Mouse (Mus musculus): Measurements from ENCODE around the gene Ccnl2. TPM values are rescaled to one million over a fixed set of nuclear protein-coding genes. Genes with fewer than 3 reads are reported as not detected.
A peak's percentile ranks its signal among the peaks of the same experiment; 100 is the strongest.

Ccnl2 gene
- total RNA-seq, 1 experiment = 103 TPM

DNA sequence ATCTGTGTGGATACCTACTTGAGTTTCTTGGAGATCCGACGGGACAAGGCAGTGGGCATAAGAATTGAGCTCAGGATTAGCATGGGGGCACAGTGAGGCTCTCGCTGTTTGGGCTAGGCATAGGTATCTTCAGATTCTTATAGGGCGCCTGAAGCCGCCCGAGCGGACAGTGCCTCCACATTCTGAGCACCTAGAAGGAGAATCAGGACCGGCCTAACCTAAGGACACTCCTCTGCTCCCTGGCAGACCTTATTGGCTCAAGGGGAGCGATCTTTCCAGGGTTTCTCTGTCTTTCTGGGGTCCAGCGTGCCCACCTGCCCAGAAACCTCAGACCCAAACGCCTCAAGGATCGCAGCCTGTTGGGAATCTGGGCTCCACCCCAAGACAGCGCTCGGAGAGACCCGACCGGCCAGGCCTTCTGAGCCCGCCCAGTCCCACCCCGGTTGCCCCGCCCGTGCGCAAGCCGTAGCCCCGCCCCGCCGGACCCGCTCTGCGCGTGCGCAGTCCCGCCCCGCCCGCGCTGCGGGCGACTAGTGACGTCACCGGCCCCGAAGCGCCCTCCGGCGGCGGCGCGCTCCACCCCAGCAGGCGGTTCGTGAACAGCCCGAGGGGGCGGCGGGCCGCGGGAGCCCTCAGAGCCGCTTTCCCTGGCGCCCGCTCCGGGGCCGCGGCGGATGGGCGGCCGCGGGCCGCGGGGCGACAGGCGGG is 34.7 kb downstream of the Ccnl2 start, which contains the start of gene Dvl1:
Gene Dvl1 (plus strand): TSS at position 532 of the 708 bp plus-strand sequence.
- peak within 1 kb of the TSS; percentile 87 for H3K9ac ChIP-seq (ENCODE audit: insufficient read depth, low read depth, low read length, poor library complexity, severe bottlenecking)
- in situ Hi-C loops (cut with MboI; ENCODE audit: low sequenced_read_pairs in 2 of 2, unreplicated experiment in 2 of 2) = no loop called here
- H3K9me3 ChIP-seq (ENCODE audit: control insufficient read depth, insufficient read depth, low read depth, low read length) = no peaks in the 10 kb centered on the region
- TF ChIP-seq HCFC1 (IDR thresholded peaks at IDR 0.05; ENCODE audit: borderline replicate concordance, insufficient read depth, low read length) = no peak
- TF ChIP-seq ZNF384 (IDR thresholded peaks at IDR 0.05; ENCODE audit: low read depth, low read length) = no peak
- TF ChIP-seq MAFK (IDR thresholded peaks at IDR 0.05; ENCODE audit: insufficient read depth, low read depth, low read length) = no peak
- no peak for TF ChIP-seq CHD2 (IDR thresholded peaks at IDR 0.05; ENCODE audit: low read depth, low read length)
- TF ChIP-seq ZC3H11A (IDR thresholded peaks at IDR 0.05; ENCODE audit: borderline replicate concordance, low read depth, low read length) = no peak
- peak within 1 kb of the TSS; percentile 74 to 96 for H3K4me3 ChIP-seq (ENCODE audit: insufficient read depth in 1 of 2, low read depth in 1 of 2, low read length in 2 of 2, poor library complexity in 1 of 2, severe bottlenecking in 1 of 2)
- H3K27ac ChIP-seq (ENCODE audit: insufficient read depth, low read depth, low read length, poor library complexity, severe bottlenecking) = no peak within 1 kb of the TSS
- peaks cover 5 to 9% of the 10 kb centered on the region in 2 experiments; a peak in 3 of 4 replicates for H3K4me1 ChIP-seq (ENCODE audit: control insufficient read depth in 2 of 2, insufficient read depth in 2 of 2, low read length in 2 of 2, poor library complexity in 1 of 2)
- no peaks in the 10 kb centered on the region for H3K36me3 ChIP-seq (ENCODE audit: control insufficient read depth, insufficient read depth, low read length, poor library complexity, severe bottlenecking)
- peak; percentile 66 for DNase-seq (ENCODE audit: low read depth, low spot score)

DNA sequence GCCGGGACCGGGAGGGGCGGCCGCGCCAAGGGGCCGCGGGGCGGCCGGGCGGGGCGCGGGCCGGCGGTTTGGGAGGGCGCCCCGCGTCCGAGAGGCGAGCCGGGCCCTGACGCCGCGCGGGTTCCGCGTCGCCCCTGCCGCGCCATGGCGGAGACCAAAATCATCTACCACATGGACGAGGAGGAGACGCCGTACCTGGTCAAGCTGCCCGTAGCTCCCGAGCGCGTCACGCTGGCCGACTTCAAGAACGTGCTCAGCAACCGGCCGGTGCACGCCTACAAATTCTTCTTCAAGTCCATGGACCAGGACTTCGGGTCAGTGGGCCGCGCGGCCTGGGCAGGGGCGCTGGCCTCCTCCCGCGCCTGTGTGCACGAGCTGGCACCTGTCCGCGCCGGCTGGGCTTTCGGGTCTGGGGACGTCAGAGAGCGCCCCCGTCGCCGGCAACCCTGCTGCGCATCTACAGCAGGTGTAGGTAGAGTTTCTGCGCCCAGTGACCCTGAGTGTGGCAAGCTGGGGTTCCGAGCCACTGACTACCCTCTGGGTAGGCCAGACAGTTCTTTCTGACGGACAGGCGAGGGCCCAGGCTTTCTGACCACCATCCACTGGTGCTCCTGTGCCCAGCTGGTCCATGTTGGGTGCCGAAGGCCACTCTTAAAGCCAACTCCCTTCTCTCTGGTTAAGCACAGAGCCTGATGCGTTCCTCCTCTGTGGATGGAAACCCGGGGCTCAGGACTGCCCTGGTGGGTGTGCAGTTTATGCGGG is 35.5 kb downstream of the Ccnl2 start:
- Histone ChIP-seq H3K4me1 (ENCODE audit: control insufficient read depth in 2 of 2, insufficient read depth in 2 of 2, low read length in 2 of 2, poor library complexity in 1 of 2) (peaks cover 5 to 9% of the 10 kb centered on the region in 2 experiments; a peak in 3 of 4 replicates), H3K4me3 (ENCODE audit: insufficient read depth in 1 of 2, low read depth in 1 of 2, low read length in 2 of 2, poor library complexity in 1 of 2, severe bottlenecking in 1 of 2) (peak overlapping the region; percentile 74 to 96), H3K27ac (ENCODE audit: insufficient read depth, low read depth, low read length, poor library complexity, severe bottlenecking) (no peak overlapping the region), H3K36me3 (ENCODE audit: control insufficient read depth, insufficient read depth, low read length, poor library complexity, severe bottlenecking) (no peaks in the 10 kb centered on the region), H3K9ac (ENCODE audit: insufficient read depth, low read depth, low read length, poor library complexity, severe bottlenecking) (peak overlapping the region; percentile 87), H3K9me3 (ENCODE audit: control insufficient read depth, insufficient read depth, low read depth, low read length) (no peaks in the 10 kb centered on the region)
- in situ Hi-C loops (cut with MboI; ENCODE audit: low sequenced_read_pairs in 2 of 2, unreplicated experiment in 2 of 2) = no loop called here
- no peak for DNase-seq (ENCODE audit: low read depth, low spot score)
- TF ChIP-seq HCFC1 (IDR thresholded peaks at IDR 0.05; ENCODE audit: borderline replicate concordance, insufficient read depth, low read length) = no peak
- no peak for TF ChIP-seq ZC3H11A (IDR thresholded peaks at IDR 0.05; ENCODE audit: borderline replicate concordance, low read depth, low read length)
- TF ChIP-seq MAFK (IDR thresholded peaks at IDR 0.05; ENCODE audit: insufficient read depth, low read depth, low read length) = no peak

DNA sequence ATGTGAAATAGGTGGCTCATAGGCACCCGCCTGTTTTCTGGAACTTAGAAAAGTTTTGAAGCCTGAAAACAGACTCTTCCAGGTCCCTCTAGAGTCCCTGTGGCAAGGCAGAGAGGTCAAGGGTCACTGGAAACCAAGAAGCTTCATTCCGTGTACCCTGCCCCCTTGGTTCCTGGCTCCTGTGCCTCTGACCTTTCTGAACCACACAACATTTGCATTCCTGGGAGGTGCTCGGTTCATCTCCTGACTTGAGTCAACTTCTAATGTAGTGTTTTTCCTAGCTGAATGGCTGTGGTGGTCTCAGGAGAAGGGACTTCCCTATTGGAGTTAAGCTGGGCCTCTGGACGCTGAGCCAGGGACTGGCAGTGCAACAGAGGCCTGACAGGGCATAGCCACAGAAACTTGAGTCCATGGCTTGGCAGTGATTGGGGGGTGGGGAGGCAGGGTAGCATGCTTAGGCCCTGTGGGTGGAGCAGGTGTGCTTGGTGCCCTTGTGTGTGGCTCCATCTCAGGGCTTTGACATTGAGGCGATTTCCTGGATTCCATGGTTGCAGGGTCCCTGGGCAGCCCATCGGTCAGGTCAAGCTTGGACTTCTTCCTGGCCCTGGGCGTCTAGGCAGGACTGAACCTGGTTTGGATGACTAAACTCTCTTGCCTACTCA is 36.3 kb downstream of the Ccnl2 start:
- DNase-seq (ENCODE audit: low read depth, low spot score) = no peak
- H3K27ac ChIP-seq (ENCODE audit: insufficient read depth, low read depth, low read length, poor library complexity, severe bottlenecking) = no peak overlapping the region
- in situ Hi-C loops (cut with MboI; ENCODE audit: low sequenced_read_pairs in 2 of 2, unreplicated experiment in 2 of 2) = no loop called here

DNA sequence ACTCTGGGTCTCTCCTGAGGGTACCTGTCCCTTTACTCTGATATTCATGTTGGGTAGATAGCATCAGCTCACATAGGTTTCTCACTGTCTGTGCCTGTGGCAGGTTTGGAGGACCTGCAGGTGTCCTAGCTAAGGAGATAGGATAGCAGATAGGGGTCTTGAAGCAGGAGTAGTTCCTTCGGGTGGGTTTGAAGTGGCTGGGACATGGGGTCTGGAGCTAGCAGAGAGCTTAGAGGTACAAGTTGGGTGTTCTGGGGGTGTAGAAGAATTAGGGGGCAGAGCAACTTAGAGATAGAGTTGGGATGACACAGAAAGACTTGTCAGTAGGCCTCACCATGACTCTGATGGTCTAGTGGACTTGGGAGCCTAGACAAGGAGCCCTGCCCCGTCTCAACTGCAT is 37.1 kb downstream of the Ccnl2 start:
- Histone ChIP-seq H3K36me3 (ENCODE audit: control insufficient read depth, insufficient read depth, low read length, poor library complexity, severe bottlenecking) (no peaks in the 10 kb centered on the region), H3K4me3 (ENCODE audit: insufficient read depth in 1 of 2, low read depth in 1 of 2, low read length in 2 of 2, poor library complexity in 1 of 2, severe bottlenecking in 1 of 2) (no peak overlapping the region), H3K9ac (ENCODE audit: insufficient read depth, low read depth, low read length, poor library complexity, severe bottlenecking) (no peak overlapping the region), H3K4me1 (ENCODE audit: control insufficient read depth in 2 of 2, insufficient read depth in 2 of 2, low read length in 2 of 2, poor library complexity in 1 of 2) (peaks cover 5 to 9% of the 10 kb centered on the region in 2 experiments; a peak in 3 of 4 replicates), H3K9me3 (ENCODE audit: control insufficient read depth, insufficient read depth, low read depth, low read length) (no peaks in the 10 kb centered on the region), H3K27ac (ENCODE audit: insufficient read depth, low read depth, low read length, poor library complexity, severe bottlenecking) (no peak overlapping the region)
- TF ChIP-seq ZNF384 (IDR thresholded peaks at IDR 0.05; ENCODE audit: low read depth, low read length) (no peak), MAFK (IDR thresholded peaks at IDR 0.05; ENCODE audit: insufficient read depth, low read depth, low read length) (no peak), CHD2 (IDR thresholded peaks at IDR 0.05; ENCODE audit: low read depth, low read length) (no peak), ZC3H11A (IDR thresholded peaks at IDR 0.05; ENCODE audit: borderline replicate concordance, low read depth, low read length) (no peak), HCFC1 (IDR thresholded peaks at IDR 0.05; ENCODE audit: borderline replicate concordance, insufficient read depth, low read length) (no peak)
- in situ Hi-C loops (cut with MboI; ENCODE audit: low sequenced_read_pairs in 2 of 2, unreplicated experiment in 2 of 2) = no loop called here
- DNase-seq (ENCODE audit: low read depth, low spot score) = no peak

More for the DNA sequence above, 36.3 kb downstream of the Ccnl2 start:
- Histone ChIP-seq H3K9ac (ENCODE audit: insufficient read depth, low read depth, low read length, poor library complexity, severe bottlenecking) (no peak overlapping the region), H3K4me1 (ENCODE audit: control insufficient read depth in 2 of 2, insufficient read depth in 2 of 2, low read length in 2 of 2, poor library complexity in 1 of 2) (peaks cover 5 to 9% of the 10 kb centered on the region in 2 experiments; a peak in 3 of 4 replicates), H3K4me3 (ENCODE audit: insufficient read depth in 1 of 2, low read depth in 1 of 2, low read length in 2 of 2, poor library complexity in 1 of 2, severe bottlenecking in 1 of 2) (peak overlapping the region; percentile 74 to 96; a peak in 3 of 4 replicates), H3K9me3 (ENCODE audit: control insufficient read depth, insufficient read depth, low read depth, low read length) (no peaks in the 10 kb centered on the region), H3K36me3 (ENCODE audit: control insufficient read depth, insufficient read depth, low read length, poor library complexity, severe bottlenecking) (no peaks in the 10 kb centered on the region)
- no peak for TF ChIP-seq CHD2 (IDR thresholded peaks at IDR 0.05; ENCODE audit: low read depth, low read length)
